In the genomic region with DNA sequence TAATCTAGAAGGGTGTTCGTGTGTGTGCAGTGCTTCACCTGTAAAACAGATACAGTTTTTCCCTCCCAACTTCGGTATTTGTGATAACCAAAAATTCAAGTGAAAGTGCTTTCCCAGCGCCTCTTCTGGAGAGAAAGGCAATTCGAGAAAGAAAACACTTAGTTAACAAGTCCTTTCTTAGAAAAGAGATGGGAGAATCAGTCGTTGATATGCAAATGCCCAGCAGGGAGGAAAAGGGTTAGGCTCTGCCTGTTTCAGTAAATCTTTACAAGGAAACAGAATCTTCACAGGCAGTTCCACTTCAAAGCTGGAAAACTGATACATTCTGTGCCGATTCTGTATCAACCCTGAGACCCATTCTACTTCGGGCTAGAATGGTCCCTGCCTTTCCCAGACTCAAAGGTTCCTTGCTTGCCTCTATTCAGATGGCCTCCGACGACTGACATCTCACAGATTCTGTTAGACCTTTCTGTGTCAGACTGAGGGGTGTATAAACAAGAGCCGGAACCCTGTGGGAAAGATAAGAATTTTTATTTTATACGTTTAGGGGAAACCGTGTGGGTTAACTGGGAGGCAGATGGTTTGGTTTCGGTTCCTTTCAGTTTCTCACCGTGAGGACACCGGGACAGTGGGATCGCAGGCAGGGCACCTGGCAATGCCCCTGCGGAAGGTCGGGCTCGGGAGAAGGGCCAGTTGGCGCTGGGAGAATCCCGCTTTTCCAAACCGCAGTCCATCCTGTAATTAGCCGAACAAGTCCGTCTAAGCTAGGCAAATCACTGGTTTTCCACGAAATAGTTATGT, we compare ENCODE assay signal across 8 mouse cellular contexts. TPM values are rescaled to one million over a fixed set of nuclear protein-coding genes. Genes with fewer than 3 reads are reported as not detected.
DNase-seq lines count a peak whose midpoint lies in the region; ATAC-seq lines count a peak whose summit lies in the region.

A gene (plus strand): TSS at position 508 of the 801 bp plus-strand sequence.

- no peak within 1 kb of the TSS for H3K27ac ChIP-seq in midbrain, embryonic 16.5 days (ENCODE audit: low read length)

- peak within 1 kb of the TSS; percentile 99 for H3K4me2 ChIP-seq in midbrain, embryonic 16.5 days (ENCODE audit: low read length)

- no peak for ATAC-seq in midbrain, embryonic 16.5 days

- H3K9me3 ChIP-seq in midbrain, embryonic 16.5 days (replicated peaks; ENCODE audit: control insufficient read depth, low read length, poor library complexity, severe bottlenecking) = no peaks in the 10 kb centered on the region

- no peaks in the 10 kb centered on the region for H3K36me3 ChIP-seq in midbrain, embryonic 16.5 days (ENCODE audit: control insufficient read depth, insufficient read depth, low read length)

- H3K4me3 ChIP-seq in midbrain, embryonic 16.5 days (ENCODE audit: low read depth, low read length) = peak within 1 kb of the TSS; percentile 62

- peaks cover 11% of the 10 kb centered on the region for H3K4me1 ChIP-seq in midbrain, embryonic 16.5 days (ENCODE audit: control insufficient read depth, insufficient read depth, low read length)

- WGBS in midbrain, embryonic 16.5 days = 3% methylated on average over 25 of the region's 25 CpGs

- DNase-seq in adrenal gland, adult (ENCODE audit: inconsistent age in 2 of 2, low spot score in 1 of 2) = peak; percentile 12 to 53
- no peak for DNase-seq in adrenal gland, postnatal 4 days (ENCODE audit: low spot score in 2 of 2)
- peak; percentile 31 for DNase-seq in retina, embryonic 14.5 days (ENCODE audit: low spot score)
- DNase-seq in retina, postnatal 1 day = no peak
- DNase-seq in gonadal fat pad, adult 2 months (ENCODE audit: low read depth) = no peak
- DNase-seq in kidney, postnatal 4 days = peak; percentile 24 to 46
- DNase-seq in c-Kit-positive CD71-positive TER-119-positive erythroid progenitor cells, embryonic 14.5 days (ENCODE audit: low spot score) = no peak

- peaks cover 38% of the 10 kb centered on the region for H3K27me3 ChIP-seq in midbrain, embryonic 16.5 days (ENCODE audit: control insufficient read depth, insufficient read depth, low read depth, low read length)

- peak within 1 kb of the TSS; percentile 59 for H3K9ac ChIP-seq in midbrain, embryonic 16.5 days (ENCODE audit: low read depth, low read length)

RNA-seq across cellular contexts. Expression of the gene that starts here (rescaled TPM):
- total RNA-seq in adrenal gland, postnatal 4 days (2021) = 1 to 10 TPM in 1 of 2 experiments, under 1 TPM in 1; 0.99 to 1.7 TPM
- polyA plus RNA-seq in gonadal fat pad, adult 2 months (2012; rRNA removed) = 15.0 and 18.1 TPM in 2 replicates
- polyA plus RNA-seq in midbrain, embryonic 16.5 days (2015; fragmentation: Nextera tagmentation; extraction: Ambion mirVana) = 0.24 and 0.35 TPM in 2 replicates

Comparison
In these comparisons a context has a peak if more than half of its experiments do, and no peak if none do; other contexts are left out.
1. RNA of the gene that starts here (polyA plus RNA-seq): 15.0 to 18.1 TPM in gonadal fat pad, adult 2 months; 0.24 to 0.35 TPM in midbrain, embryonic 16.5 days; every median in the first group is over 10 times any median in the second.
2. DNase-seq: peak in adrenal gland, adult (2 of 2), retina, embryonic 14.5 days (single experiment) and kidney, postnatal 4 days (2 of 2); none in adrenal gland, postnatal 4 days (0 of 2), retina, postnatal 1 day (single experiment), gonadal fat pad, adult 2 months (single experiment) and c-Kit-positive CD71-positive TER-119-positive erythroid progenitor cells, embryonic 14.5 days (single experiment).